Mouse (Mus musculus): ENCODE results near the gene Hipk2. TPM values are rescaled to one million over a fixed set of nuclear protein-coding genes. Genes with fewer than 3 reads are reported as not detected.

The Hipk2 gene
- polyA plus RNA-seq, 1 experiment from 2014 or later, result 9.5 TPM

DNA sequence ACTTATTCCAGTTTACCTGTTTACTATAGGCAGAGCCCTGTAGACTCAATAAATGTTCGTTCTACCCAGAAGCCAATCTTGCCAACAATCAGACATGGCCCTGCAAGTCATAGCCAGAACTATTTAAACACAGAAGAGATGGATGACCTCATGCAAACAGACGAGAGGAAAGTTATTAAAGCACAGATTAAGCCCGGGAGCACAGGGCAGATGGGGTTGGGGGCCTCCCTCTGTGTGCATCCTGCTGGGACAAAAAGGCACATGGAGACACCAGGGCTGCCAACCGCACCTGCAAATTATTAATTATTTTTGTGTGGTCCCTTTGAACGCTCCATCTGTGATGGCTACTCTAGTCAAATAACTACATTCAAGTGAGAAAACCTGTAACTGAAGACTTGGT, 30.1 kb downstream of the Hipk2 start:
- Histone ChIP-seq H3K27me3 (replicated peaks) (no peaks in the 10 kb centered on the region), H3K4me1 (peaks cover 82% of the 10 kb centered on the region), H3K27ac (replicated peaks) (peak overlapping the region; percentile 55), H3K36me3 (no peaks in the 10 kb centered on the region), H3K4me2 (no peak overlapping the region), H3K9ac (no peak overlapping the region), H3K4me3 (no peak overlapping the region), H3K9me3 (no peaks in the 10 kb centered on the region)
- ATAC-seq (ENCODE audit: extremely low read depth, insufficient number of reproducible peaks, low FRiP score, low TSS enrichment), result no peak
- 64% methylated on average over 5 of the region's 5 CpGs for WGBS

DNA sequence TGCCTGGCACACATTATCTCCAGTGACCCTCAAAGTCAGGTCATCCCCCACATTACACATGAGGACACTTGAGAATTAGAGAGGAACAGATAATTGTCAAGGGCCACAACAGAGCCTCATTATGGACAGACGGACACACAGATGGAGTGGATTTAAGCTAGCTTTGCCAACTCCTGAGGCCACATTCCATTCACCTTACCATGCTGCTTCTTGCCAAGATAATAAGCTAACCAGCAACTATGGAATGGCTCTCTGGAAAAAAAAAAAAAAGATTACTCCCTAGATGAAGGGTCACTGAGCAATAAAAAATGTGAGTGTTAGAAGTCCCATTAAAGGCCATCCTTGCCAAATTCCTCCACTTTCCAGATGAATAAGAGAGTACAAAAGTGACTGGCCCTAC, 30.8 kb downstream of the Hipk2 start:
- H3K4me3 ChIP-seq, result no peak overlapping the region
- H3K4me1 ChIP-seq, result peaks cover 86% of the 10 kb centered on the region
- no peak overlapping the region for H3K27ac ChIP-seq (replicated peaks)
- no peaks in the 10 kb centered on the region for H3K9me3 ChIP-seq
- H3K4me2 ChIP-seq, result no peak overlapping the region
- ATAC-seq (ENCODE audit: extremely low read depth, insufficient number of reproducible peaks, low FRiP score, low TSS enrichment), result no peak
- H3K36me3 ChIP-seq, result no peaks in the 10 kb centered on the region
- H3K27me3 ChIP-seq (replicated peaks), result no peaks in the 10 kb centered on the region
- WGBS, result 57% methylated on average over 1 of the region's 1 CpGs
- no peak overlapping the region for H3K9ac ChIP-seq

DNA sequence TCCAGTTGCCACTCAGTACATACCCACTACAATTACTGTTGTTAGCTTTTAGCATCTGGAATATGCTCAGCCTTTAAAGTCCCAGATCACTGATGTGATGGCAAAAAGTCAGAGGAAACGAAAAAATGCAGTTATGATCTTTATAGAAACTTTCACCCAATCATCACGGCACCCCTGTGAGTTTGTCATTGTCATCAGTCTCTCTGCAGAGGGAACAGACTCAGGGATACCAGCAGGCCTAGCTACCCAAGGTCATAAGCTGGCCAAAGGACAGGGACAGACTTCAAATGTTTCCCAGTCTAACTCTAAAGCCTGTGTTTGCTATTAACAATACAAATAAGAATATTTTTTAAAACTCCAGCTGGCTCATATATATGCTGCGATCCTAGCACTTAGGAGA, 34.4 kb downstream of the Hipk2 start:
- H3K4me1 ChIP-seq, result peaks cover 79% of the 10 kb centered on the region
- H3K9me3 ChIP-seq, result no peaks in the 10 kb centered on the region
- H3K27me3 ChIP-seq (replicated peaks), result no peaks in the 10 kb centered on the region
- H3K9ac ChIP-seq, result 0 out of 2 replicates have a peak overlapping the region, but pooled peaks have one; percentile 7
- ATAC-seq (ENCODE audit: extremely low read depth, insufficient number of reproducible peaks, low FRiP score, low TSS enrichment), result no peak
- peaks cover 5% of the 10 kb centered on the region for H3K36me3 ChIP-seq
- H3K4me2 ChIP-seq, result no peak overlapping the region
- peak overlapping the region; percentile 56; the same call in 1 of the 2 replicates for H3K27ac ChIP-seq (replicated peaks)
- WGBS, result 67% methylated on average over 3 of the region's 3 CpGs
- no peak overlapping the region for H3K4me3 ChIP-seq

DNA sequence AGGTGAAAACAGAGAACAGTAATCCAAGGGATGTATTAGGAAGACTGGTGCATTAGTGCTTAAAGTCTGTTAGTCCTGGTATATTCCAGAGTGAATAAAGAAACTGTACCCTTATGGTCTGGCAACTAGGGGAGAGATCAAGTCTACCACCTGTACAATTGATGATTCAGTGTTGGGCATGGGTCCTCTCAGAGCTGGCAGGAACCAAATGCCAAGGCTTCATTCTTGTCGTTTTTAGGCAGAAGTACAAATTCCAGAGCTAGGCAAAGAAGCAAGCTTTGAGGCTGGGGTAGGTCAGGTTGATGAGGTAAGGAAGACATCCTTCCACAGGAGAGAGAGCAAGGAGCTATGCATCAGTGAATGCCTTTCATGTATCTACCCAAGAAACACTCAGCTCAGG, 35.2 kb downstream of the Hipk2 start:
- Histone ChIP-seq H3K4me3 (no peak overlapping the region), H3K27ac (replicated peaks) (no peak overlapping the region), H3K4me2 (no peak overlapping the region), H3K36me3 (peaks cover 5% of the 10 kb centered on the region), H3K9me3 (no peaks in the 10 kb centered on the region), H3K27me3 (replicated peaks) (no peaks in the 10 kb centered on the region), H3K4me1 (peaks cover 78% of the 10 kb centered on the region), H3K9ac (no peak overlapping the region)
- ATAC-seq (ENCODE audit: extremely low read depth, insufficient number of reproducible peaks, low FRiP score, low TSS enrichment), result no peak
- 84% methylated on average over 1 of the region's 1 CpGs for WGBS

DNA sequence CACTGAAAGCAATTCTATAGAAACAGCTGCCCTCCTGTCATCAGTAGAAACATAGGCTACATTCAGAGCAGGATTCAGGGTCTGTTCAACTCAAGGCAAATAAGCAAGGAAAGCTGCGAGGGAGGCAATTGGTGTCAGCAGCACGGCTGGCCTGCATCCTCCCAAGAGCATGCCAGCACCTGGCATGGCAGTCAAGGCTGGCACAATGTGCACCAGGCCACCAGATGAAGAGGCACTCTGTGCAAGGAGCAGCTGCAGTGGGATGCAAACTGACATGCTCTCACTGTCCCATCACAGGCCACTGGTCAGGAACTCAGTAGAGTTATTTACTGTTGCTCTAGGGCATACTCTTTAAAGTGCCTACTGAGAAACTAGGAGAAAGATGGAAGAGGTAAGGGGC, 35.6 kb downstream of the Hipk2 start:
- Histone ChIP-seq H3K36me3 (peaks cover 5% of the 10 kb centered on the region), H3K4me3 (no peak overlapping the region), H3K27ac (replicated peaks) (0 out of 2 replicates have a peak overlapping the region, but pooled peaks have one; percentile 4), H3K4me1 (peaks cover 78% of the 10 kb centered on the region), H3K9me3 (no peaks in the 10 kb centered on the region), H3K9ac (no peak overlapping the region), H3K4me2 (no peak overlapping the region), H3K27me3 (replicated peaks) (no peaks in the 10 kb centered on the region)
- no peak for ATAC-seq (ENCODE audit: extremely low read depth, insufficient number of reproducible peaks, low FRiP score, low TSS enrichment)
- 80% methylated on average over 2 of the region's 2 CpGs for WGBS

DNA sequence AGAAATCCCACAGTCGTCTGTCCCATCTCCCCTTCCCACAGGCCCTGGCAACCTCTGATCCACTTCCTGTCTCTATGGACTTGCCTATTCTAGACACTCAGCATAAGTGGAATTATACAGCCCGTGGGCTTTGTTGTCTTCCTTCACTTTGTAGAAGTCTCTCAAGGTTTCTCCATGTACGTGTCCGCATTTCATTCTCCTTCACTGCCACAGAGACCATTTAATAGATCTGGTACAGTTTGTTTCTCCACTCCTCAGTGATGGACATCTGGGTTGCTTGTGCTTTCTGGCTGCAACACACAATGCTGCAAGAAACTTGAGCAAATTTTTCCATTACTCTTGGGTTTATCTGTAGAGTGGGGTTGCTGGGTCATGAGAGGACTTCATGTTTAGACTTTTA, 36.1 kb downstream of the Hipk2 start:
- WGBS, result 63% methylated on average over 4 of the region's 4 CpGs
- no peak for ATAC-seq (ENCODE audit: extremely low read depth, insufficient number of reproducible peaks, low FRiP score, low TSS enrichment)
- H3K4me2 ChIP-seq, result no peak overlapping the region
- H3K9ac ChIP-seq, result no peak overlapping the region
- peaks cover 5% of the 10 kb centered on the region for H3K36me3 ChIP-seq
- no peaks in the 10 kb centered on the region for H3K27me3 ChIP-seq (replicated peaks)
- no peak overlapping the region for H3K4me3 ChIP-seq
- no peaks in the 10 kb centered on the region for H3K9me3 ChIP-seq
- peaks cover 78% of the 10 kb centered on the region for H3K4me1 ChIP-seq
- no peak overlapping the region for H3K27ac ChIP-seq (replicated peaks)

DNA sequence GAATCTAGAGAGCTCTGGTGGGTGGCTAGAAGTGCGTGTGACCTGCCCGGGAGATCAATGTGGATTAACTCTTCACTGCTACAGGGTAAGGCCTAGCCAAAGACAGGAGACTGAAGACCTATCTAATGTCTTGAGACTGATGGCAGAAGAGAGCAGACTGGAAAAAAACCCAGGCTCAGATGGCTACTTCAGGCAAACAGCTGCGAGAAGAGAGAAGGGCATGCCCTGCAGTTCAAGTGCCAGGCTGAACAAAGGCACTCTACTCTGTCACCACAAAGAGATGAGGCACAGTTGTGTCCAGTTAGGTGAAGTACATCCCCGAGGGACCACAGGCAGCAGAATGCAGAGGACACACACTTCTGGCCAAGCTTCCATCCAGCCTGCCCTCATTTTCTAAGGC, 37.9 kb downstream of the Hipk2 start:
- Histone ChIP-seq H3K4me1 (peaks cover 88% of the 10 kb centered on the region), H3K36me3 (peaks cover 5% of the 10 kb centered on the region), H3K27ac (replicated peaks) (0 out of 2 replicates have a peak overlapping the region, but pooled peaks have one; percentile 13), H3K4me2 (no peak overlapping the region), H3K9ac (no peak overlapping the region), H3K4me3 (no peak overlapping the region), H3K9me3 (no peaks in the 10 kb centered on the region), H3K27me3 (replicated peaks) (no peaks in the 10 kb centered on the region)
- WGBS, result 57% methylated on average over 4 of the region's 4 CpGs
- no peak for ATAC-seq (ENCODE audit: extremely low read depth, insufficient number of reproducible peaks, low FRiP score, low TSS enrichment)

DNA sequence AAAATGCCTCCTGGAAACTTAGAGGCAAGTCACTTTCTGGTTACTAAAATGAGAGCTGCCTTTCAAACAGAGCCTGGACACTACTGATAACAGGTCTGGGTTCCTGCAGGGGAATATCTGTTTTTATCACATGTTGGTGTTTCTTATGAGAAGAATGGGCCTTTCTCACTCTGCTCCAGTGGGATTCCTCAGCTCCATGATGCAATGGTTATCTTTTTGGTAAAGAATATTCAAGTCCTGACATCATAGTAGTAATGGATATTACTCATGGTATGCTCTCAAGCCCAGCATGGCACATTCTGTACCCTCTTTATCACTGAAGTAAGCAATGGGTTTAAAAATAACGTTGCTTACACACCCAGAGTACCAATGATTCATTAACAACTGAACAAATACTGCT, 40.7 kb downstream of the Hipk2 start:
- Histone ChIP-seq H3K4me1 (peaks cover 70% of the 10 kb centered on the region), H3K9me3 (no peaks in the 10 kb centered on the region), H3K4me3 (no peak overlapping the region), H3K4me2 (peak overlapping the region; percentile 20; the same call in 1 of the 2 replicates), H3K27ac (replicated peaks) (peak overlapping the region; percentile 13), H3K27me3 (replicated peaks) (no peaks in the 10 kb centered on the region), H3K36me3 (peaks cover 5% of the 10 kb centered on the region), H3K9ac (no peak overlapping the region)
- ATAC-seq (ENCODE audit: extremely low read depth, insufficient number of reproducible peaks, low FRiP score, low TSS enrichment), result no peak
- whole genome bisulfite sequencing, result 19% methylated on average over 1 of the region's 1 CpGs

DNA sequence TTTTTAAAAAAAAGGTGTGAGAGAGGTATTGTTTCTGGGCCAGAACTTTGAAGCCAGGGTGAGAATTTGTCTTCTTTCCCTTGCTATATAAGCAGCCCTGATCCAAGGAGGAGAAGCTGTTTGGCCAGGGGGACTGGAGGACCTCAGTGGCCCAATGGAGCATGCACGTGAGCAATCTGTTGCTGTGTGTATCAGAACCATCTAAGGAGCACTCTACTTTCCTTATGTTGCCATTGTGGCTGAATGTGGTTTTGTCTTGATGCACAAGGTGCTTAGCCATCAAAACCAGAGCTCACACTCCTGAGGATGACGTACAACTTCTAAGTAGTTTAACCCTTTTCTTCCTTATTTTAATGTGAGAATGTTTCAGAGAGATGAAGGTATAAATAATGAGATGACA, 41.2 kb downstream of the Hipk2 start:
- H3K4me2 ChIP-seq, result peak overlapping the region; percentile 20; the same call in 1 of the 2 replicates
- H3K27me3 ChIP-seq (replicated peaks), result no peaks in the 10 kb centered on the region
- peaks cover 5% of the 10 kb centered on the region for H3K36me3 ChIP-seq
- WGBS, result 56% methylated on average over 2 of the region's 2 CpGs
- no peak overlapping the region for H3K4me3 ChIP-seq
- H3K27ac ChIP-seq (replicated peaks), result peak overlapping the region; percentile 13; the same call in 1 of the 2 replicates
- no peak for ATAC-seq (ENCODE audit: extremely low read depth, insufficient number of reproducible peaks, low FRiP score, low TSS enrichment)
- no peaks in the 10 kb centered on the region for H3K9me3 ChIP-seq
- H3K9ac ChIP-seq, result no peak overlapping the region
- H3K4me1 ChIP-seq, result peaks cover 66% of the 10 kb centered on the region

DNA sequence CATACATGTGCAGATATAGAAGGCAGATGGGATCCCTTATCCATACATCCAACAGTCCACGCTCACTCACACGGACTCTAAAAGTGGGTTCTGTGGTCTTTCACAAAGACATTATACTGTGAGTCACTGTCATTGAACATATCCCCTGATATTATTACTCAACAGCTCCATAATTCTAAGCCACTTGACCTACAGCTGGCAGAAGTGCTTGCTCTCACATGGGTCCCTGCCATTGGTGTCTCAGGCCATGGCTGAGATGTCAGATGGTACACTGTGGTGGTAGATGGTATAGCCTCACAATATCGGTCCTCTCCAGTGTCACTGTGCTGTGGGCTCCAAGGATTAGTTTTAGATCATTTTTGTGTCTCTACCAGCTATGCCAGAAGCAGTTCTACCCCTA, 42.2 kb downstream of the Hipk2 start:
- no peak overlapping the region for H3K4me2 ChIP-seq
- peaks cover 72% of the 10 kb centered on the region for H3K4me1 ChIP-seq
- H3K36me3 ChIP-seq, result peaks cover 5% of the 10 kb centered on the region
- H3K9ac ChIP-seq, result no peak overlapping the region
- H3K27ac ChIP-seq (replicated peaks), result no peak overlapping the region
- no peak for ATAC-seq (ENCODE audit: extremely low read depth, insufficient number of reproducible peaks, low FRiP score, low TSS enrichment)
- H3K4me3 ChIP-seq, result no peak overlapping the region
- H3K9me3 ChIP-seq, result no peaks in the 10 kb centered on the region
- 84% methylated on average over 3 of the region's 3 CpGs for WGBS
- no peaks in the 10 kb centered on the region for H3K27me3 ChIP-seq (replicated peaks)

DNA sequence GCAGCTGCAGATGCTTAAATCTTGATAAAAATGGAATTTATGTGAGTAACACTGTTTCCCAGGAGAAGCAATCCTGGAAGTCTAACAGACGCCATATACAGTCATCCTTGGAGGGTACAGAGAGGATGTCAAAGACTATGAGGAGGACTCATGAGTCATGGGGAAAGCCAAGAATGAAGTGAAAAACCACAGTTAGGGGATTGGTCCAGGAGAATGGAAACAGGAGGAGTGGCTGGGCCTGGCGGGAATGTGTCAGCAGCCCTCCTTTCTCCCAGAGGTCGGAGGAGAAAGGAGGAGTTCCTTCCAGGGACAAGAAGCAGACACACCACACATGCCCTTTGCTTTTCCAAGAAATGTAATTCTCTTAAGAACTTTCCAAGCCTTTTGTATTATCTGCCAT, 46.5 kb downstream of the Hipk2 start:
- no peak overlapping the region for H3K27ac ChIP-seq (replicated peaks)
- ATAC-seq (ENCODE audit: extremely low read depth, insufficient number of reproducible peaks, low FRiP score, low TSS enrichment), result no peak
- no peaks in the 10 kb centered on the region for H3K27me3 ChIP-seq (replicated peaks)
- H3K4me2 ChIP-seq, result no peak overlapping the region
- no peak overlapping the region for H3K9ac ChIP-seq
- H3K4me3 ChIP-seq, result no peak overlapping the region
- H3K4me1 ChIP-seq, result peaks cover 52% of the 10 kb centered on the region
- H3K36me3 ChIP-seq, result no peaks in the 10 kb centered on the region
- no peaks in the 10 kb centered on the region for H3K9me3 ChIP-seq
- whole genome bisulfite sequencing, result 67% methylated on average over 3 of the region's 3 CpGs

DNA sequence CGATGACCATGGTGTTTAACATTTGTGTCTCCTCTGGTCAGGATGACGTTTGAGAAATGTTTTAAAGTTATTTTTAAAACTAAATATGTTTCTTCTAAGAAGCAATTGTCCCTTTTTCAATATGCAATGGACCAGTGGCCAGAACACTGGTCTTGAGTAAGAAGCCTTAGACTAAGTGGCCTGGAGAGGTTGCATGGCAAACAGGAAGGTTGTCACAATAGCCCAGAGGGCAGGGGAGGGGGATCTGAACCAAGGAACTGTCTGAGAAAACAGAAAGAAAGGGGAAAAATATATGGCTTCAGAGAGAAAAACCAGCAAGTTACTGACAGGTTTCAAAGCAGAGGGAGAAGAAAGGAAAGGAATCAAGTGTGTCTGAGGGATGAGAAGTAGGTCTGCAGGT, 47.8 kb downstream of the Hipk2 start:
- WGBS, result 85% methylated on average over 2 of the region's 2 CpGs
- H3K4me2 ChIP-seq, result no peak overlapping the region
- H3K27me3 ChIP-seq (replicated peaks), result no peaks in the 10 kb centered on the region
- ATAC-seq (ENCODE audit: extremely low read depth, insufficient number of reproducible peaks, low FRiP score, low TSS enrichment), result no peak
- H3K4me1 ChIP-seq, result peaks cover 52% of the 10 kb centered on the region
- H3K9ac ChIP-seq, result no peak overlapping the region
- H3K4me3 ChIP-seq, result no peak overlapping the region
- no peaks in the 10 kb centered on the region for H3K9me3 ChIP-seq
- no peaks in the 10 kb centered on the region for H3K36me3 ChIP-seq
- no peak overlapping the region for H3K27ac ChIP-seq (replicated peaks)

All from heart, embryonic 13.5 days (tissue).